Mouse (Mus musculus) stomach, embryonic 14.5 days (tissue): ENCODE measurements around the gene Gm11541. TPM values are rescaled to one million over a fixed set of nuclear protein-coding genes. Genes with fewer than 3 reads are reported as not detected.

Experiments
- polyA plus RNA-seq: library from polyadenylated mRNA; unstranded; fragments of >200 nt; fragmentation: Nextera tagmentation; extraction: Ambion mirVana; gene quantifications from 2 replicates; pipeline ENCODE4 v1.2.1, GENCODE M21; 2014

Gm11541 gene
- polyA plus RNA-seq, 1 experiment from 2014 or later = 2.9 TPM

Other genes with a start within 250 kb of the Gm11541 start
- gene Cacna1g, start 230.3 kb downstream of the Gm11541 start, polyA plus RNA-seq = 13.5 and 17.6 TPM in 2 replicates
- 0.13 and 0.48 TPM in 2 replicates for gene Spata20, start 218.3 kb downstream of the Gm11541 start, polyA plus RNA-seq
- 7.5 and 11.1 TPM in 2 replicates for gene Epn3, start 204.5 kb downstream of the Gm11541 start, polyA plus RNA-seq
- gene Mycbpap, start 182.8 kb downstream of the Gm11541 start, polyA plus RNA-seq = 1.6 and 2.1 TPM in 2 replicates
- gene Rsad1, start 155.2 kb downstream of the Gm11541 start, polyA plus RNA-seq = 3.1 and 3.4 TPM in 2 replicates
- gene Chad, start 139.5 kb downstream of the Gm11541 start, polyA plus RNA-seq = 5.0 and 7.1 TPM in 2 replicates
- gene Acsf2, start 102.6 kb downstream of the Gm11541 start, polyA plus RNA-seq = 7.1 and 9.3 TPM in 2 replicates
- gene Lrrc59, start 74.7 kb downstream of the Gm11541 start, polyA plus RNA-seq = 147 and 157 TPM in 2 replicates
- 148 and 149 TPM in 2 replicates for gene Mrpl27, start 50.7 kb downstream of the Gm11541 start, polyA plus RNA-seq
- 20.7 and 20.9 TPM in 2 replicates for gene Eme1, start 50.5 kb downstream of the Gm11541 start, polyA plus RNA-seq
- gene Xylt2, start 27.0 kb downstream of the Gm11541 start, polyA plus RNA-seq = 20.5 and 22.9 TPM in 2 replicates
- gene Cdc34b, start 37.3 kb upstream of the Gm11541 start, polyA plus RNA-seq = not detected in 2 replicates
- gene Tmem92, start 78.2 kb upstream of the Gm11541 start, polyA plus RNA-seq = not detected in 2 replicates
- gene Col1a1, start 231.7 kb upstream of the Gm11541 start, polyA plus RNA-seq = 1,157 and 1,247 TPM in 2 replicates